21 mouse cellular contexts compared by ENCODE assay signal in the genomic region with DNA sequence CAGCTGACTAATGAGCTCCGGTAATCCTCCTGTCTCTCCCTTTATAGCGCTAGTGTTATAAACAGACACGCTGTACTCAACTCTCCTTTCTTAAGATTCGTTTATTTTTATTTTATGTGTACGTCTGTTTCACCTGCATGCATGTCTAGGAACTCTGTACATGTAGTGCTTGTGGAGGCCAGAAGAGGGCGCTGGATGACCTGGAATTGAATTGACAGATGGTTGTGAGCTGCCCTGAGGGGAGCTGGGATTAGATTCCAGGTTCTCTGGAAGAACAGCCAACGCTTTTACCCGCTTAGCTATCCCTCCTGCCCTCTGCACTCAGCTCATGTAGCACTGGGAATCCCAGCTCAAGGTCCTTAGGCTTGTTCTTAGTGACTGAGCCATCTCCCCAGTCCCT. TPM values are rescaled to one million over a fixed set of nuclear protein-coding genes. Genes with fewer than 3 reads are reported as not detected.
DNase-seq lines count a peak whose midpoint lies in the region; ATAC-seq and TF ChIP-seq lines count a peak whose summit lies in the region.
"Had no signal": no experiment of that assay in that cellular context is flagged by ENCODE, and none has a peak within 500 bp of the region (broad histone marks: within the 10 kb centered on the region; RNA-seq: fewer than 3 reads in every experiment).

No protein-coding gene starts in this region.

- TF ChIP-seq POLR2A in kidney, adult 2 months (IDR thresholded peaks at IDR 0.05; ENCODE audit: low read depth, low read length), result no peak
- TF ChIP-seq POLR2A in MEL (IDR thresholded peaks at IDR 0.05; ENCODE audit: control insufficient read depth in 1 of 2, insufficient read depth in 1 of 2, low read depth in 1 of 2, low read length in 2 of 2, poor library complexity in 1 of 2), result no peak

- no peak overlapping the region for H3K27ac ChIP-seq in kidney, adult 2 months (ENCODE audit: insufficient read depth, low read depth, low read length)
- H3K27ac ChIP-seq in kidney, embryonic 16.5 days (ENCODE audit: low read length), result no peak overlapping the region
- H3K27ac ChIP-seq in lung, postnatal 0 days (ENCODE audit: low read length), result no peak overlapping the region
- H3K27ac ChIP-seq in MEL (ENCODE audit: control insufficient read depth, low read depth, low read length), result no peak overlapping the region
- H3K27ac ChIP-seq: embryonic facial prominence, embryonic 12.5 days; forebrain, embryonic 13.5 days; kidney, embryonic 15.5 days; limb, embryonic 15.5 days; midbrain, embryonic 13.5 days had no signal

- no peaks in the 10 kb centered on the region for H3K36me3 ChIP-seq in kidney, adult 2 months (ENCODE audit: control insufficient read depth, insufficient read depth, low read length)
- no peaks in the 10 kb centered on the region for H3K36me3 ChIP-seq in kidney, embryonic 16.5 days (ENCODE audit: insufficient read depth, low read length)
- no peaks in the 10 kb centered on the region for H3K36me3 ChIP-seq in lung, postnatal 0 days (ENCODE audit: insufficient read depth, low read length)
- no peaks in the 10 kb centered on the region for H3K36me3 ChIP-seq in MEL (ENCODE audit: control insufficient read depth in 1 of 2, insufficient read depth in 2 of 2, low read length in 2 of 2)
- H3K36me3 ChIP-seq: embryonic facial prominence, embryonic 12.5 days; kidney, embryonic 15.5 days; limb, embryonic 15.5 days; midbrain, embryonic 13.5 days had no signal

- ATAC-seq in kidney, embryonic 16.5 days (ENCODE audit: low FRiP score, low TSS enrichment), result no peak
- no peak for ATAC-seq in lung, postnatal 0 days
- ATAC-seq: forebrain, embryonic 13.5 days; midbrain, embryonic 13.5 days had no signal

- DNase-seq in kidney, adult 2 months, result no peak
- no peak for DNase-seq in lung, postnatal 0 days (ENCODE audit: low spot score)
- DNase-seq in lung, postnatal 36 days, result no peak
- peak; percentile 8 for DNase-seq in MEL (ENCODE audit: low read depth, low spot score)
- no peak for DNase-seq in embryo, embryonic 10 days (ENCODE audit: low spot score)
- DNase-seq in retina, postnatal 1 day, result no peak
- DNase-seq: adrenal gland, adult 2 months; cerebellum, adult 9-10 months; heart, postnatal 10 days; thymus, adult 2 months had no signal

- no peak overlapping the region for H3K9ac ChIP-seq in kidney, embryonic 16.5 days (replicated peaks; ENCODE audit: low read length)
- H3K9ac ChIP-seq in lung, postnatal 0 days (replicated peaks; ENCODE audit: low read depth), result no peak overlapping the region
- no peak overlapping the region for H3K9ac ChIP-seq in MEL (ENCODE audit: control insufficient read depth, low read depth, low read length, poor library complexity, severe bottlenecking)
- H3K9ac ChIP-seq: embryonic facial prominence, embryonic 12.5 days; forebrain, embryonic 13.5 days; kidney, embryonic 15.5 days; limb, embryonic 15.5 days; midbrain, embryonic 13.5 days had no signal

- no peak for TF ChIP-seq EP300 in lung, postnatal 0 days (IDR thresholded peaks at IDR 0.05)
- no peak for TF ChIP-seq EP300 in MEL (IDR thresholded peaks at IDR 0.05; ENCODE audit: low read depth in 1 of 2, low read length in 2 of 2)

- no peaks in the 10 kb centered on the region for H3K79me2 ChIP-seq in MEL (ENCODE audit: control insufficient read depth, insufficient read depth, low read length, poor library complexity)

- H3K4me2 ChIP-seq in kidney, embryonic 16.5 days (replicated peaks; ENCODE audit: low read depth, low read length), result no peak overlapping the region
- H3K4me2 ChIP-seq in lung, postnatal 0 days (replicated peaks; ENCODE audit: low read depth, low read length), result no peak overlapping the region
- H3K4me2 ChIP-seq: embryonic facial prominence, embryonic 12.5 days; forebrain, embryonic 13.5 days; heart, embryonic 11.5 days; kidney, embryonic 15.5 days; limb, embryonic 15.5 days; midbrain, embryonic 13.5 days had no signal

- peaks cover 5% of the 10 kb centered on the region for H3K9me3 ChIP-seq in kidney, embryonic 16.5 days (ENCODE audit: low read length)
- H3K9me3 ChIP-seq in lung, postnatal 0 days (ENCODE audit: low read length), result no peaks in the 10 kb centered on the region
- no peaks in the 10 kb centered on the region for H3K9me3 ChIP-seq in MEL (replicated peaks; ENCODE audit: insufficient read depth, low read length)
- H3K9me3 ChIP-seq: embryonic facial prominence, embryonic 12.5 days; kidney, embryonic 15.5 days; limb, embryonic 15.5 days; midbrain, embryonic 13.5 days had no signal

- 0 out of 2 replicates have a peak, but pooled peaks have one; percentile 8 for TF ChIP-seq CTCF in kidney, adult 2 months (conservative IDR thresholded peaks at IDR 0.05; ENCODE audit: insufficient read depth, insufficient read length, low read depth, low read length)
- TF ChIP-seq CTCF in lung, postnatal 0 days (IDR thresholded peaks at IDR 0.05), result peak; percentile 17; the same call in 1 of the 2 replicates
- TF ChIP-seq CTCF in MEL (IDR thresholded peaks at IDR 0.05 in 2 of 3, conservative IDR thresholded peaks at IDR 0.05 in 1 of 3; ENCODE audit: control insufficient read depth in 1 of 3, insufficient read depth in 1 of 3, low read depth in 2 of 3, low read length in 3 of 3, poor library complexity in 1 of 3, severe bottlenecking in 1 of 3), result peak in 2 of 3 experiments; percentile 21 to 30; a peak in 4 of 6 replicates

- TF ChIP-seq RAD21 in MEL (IDR thresholded peaks at IDR 0.05; ENCODE audit: low read depth, low read length), result peak; percentile 25

- no peaks in the 10 kb centered on the region for H3K27me3 ChIP-seq in kidney, adult 2 months (replicated peaks; ENCODE audit: control insufficient read depth, insufficient read depth, low read length)
- H3K27me3 ChIP-seq in kidney, embryonic 16.5 days (ENCODE audit: insufficient read depth, low read length), result no peaks in the 10 kb centered on the region
- no peaks in the 10 kb centered on the region for H3K27me3 ChIP-seq in lung, postnatal 0 days (replicated peaks; ENCODE audit: insufficient read depth, low read length)
- H3K27me3 ChIP-seq in MEL (ENCODE audit: control insufficient read depth in 1 of 2, insufficient read depth in 2 of 2, low read length in 2 of 2), result no peaks in the 10 kb centered on the region; a peak in 1 of 4 replicates
- H3K27me3 ChIP-seq: embryonic facial prominence, embryonic 12.5 days; forebrain, embryonic 13.5 days; kidney, embryonic 15.5 days; limb, embryonic 15.5 days; midbrain, embryonic 13.5 days had no signal

- H3K4me1 ChIP-seq in kidney, adult 2 months (ENCODE audit: control insufficient read depth, insufficient read depth, low read length), result no peaks in the 10 kb centered on the region
- H3K4me1 ChIP-seq in kidney, embryonic 16.5 days (ENCODE audit: insufficient read depth, low read length), result no peaks in the 10 kb centered on the region
- no peaks in the 10 kb centered on the region for H3K4me1 ChIP-seq in lung, postnatal 0 days (ENCODE audit: insufficient read depth, low read depth, low read length)
- no peaks in the 10 kb centered on the region for H3K4me1 ChIP-seq in MEL (ENCODE audit: control insufficient read depth in 1 of 2, insufficient read depth in 2 of 2, low read length in 2 of 2)
- H3K4me1 ChIP-seq: embryonic facial prominence, embryonic 12.5 days; forebrain, embryonic 13.5 days; kidney, embryonic 15.5 days; limb, embryonic 15.5 days; midbrain, embryonic 13.5 days had no signal

- no peak overlapping the region for H3K4me3 ChIP-seq in kidney, adult 2 months (ENCODE audit: insufficient read depth, low read depth, low read length)
- no peak overlapping the region for H3K4me3 ChIP-seq in kidney, embryonic 16.5 days (ENCODE audit: low read length)
- H3K4me3 ChIP-seq in lung, postnatal 0 days (ENCODE audit: low read depth, low read length), result no peak overlapping the region
- no peak overlapping the region for H3K4me3 ChIP-seq in MEL (ENCODE audit: control insufficient read depth in 1 of 2, insufficient read depth in 1 of 2, low read depth in 2 of 2, low read length in 2 of 2)
- H3K4me3 ChIP-seq: embryonic facial prominence, embryonic 12.5 days; erythroblast, embryonic 14.5 days; forebrain, embryonic 13.5 days; kidney, embryonic 15.5 days; limb, embryonic 15.5 days; midbrain, embryonic 13.5 days; myocyte had no signal

- 80% methylated on average over 8 of the region's 8 CpGs for WGBS in kidney, adult 2 months
- 83% methylated on average over 8 of the region's 8 CpGs for WGBS in kidney, embryonic 16.5 days
- WGBS in lung, postnatal 0 days, result 78% methylated on average over 8 of the region's 8 CpGs

TF ChIP-seq in MEL, 35 proteins besides CTCF, POLR2A, EP300 and RAD21:
- TF ChIP-seq ZMIZ1 (IDR thresholded peaks at IDR 0.05; ENCODE audit: low read depth, low read length) (no peak), MYB (IDR thresholded peaks at IDR 0.05; ENCODE audit: low read depth, low read length) (no peak), SIN3A (IDR thresholded peaks at IDR 0.05; ENCODE audit: low read length) (no peak), ZC3H11A (IDR thresholded peaks at IDR 0.05; ENCODE audit: low read depth, low read length) (peak; percentile 33), SMC3 (IDR thresholded peaks at IDR 0.05; ENCODE audit: low read depth, low read length) (peak; percentile 35), TAL1 (IDR thresholded peaks at IDR 0.05; ENCODE audit: low read length) (no peak), POLR2AphosphoS2 (IDR thresholded peaks at IDR 0.05; ENCODE audit: low read length) (no peak)

RNA-seq across cellular contexts. Expression of a gene that starts 42.2 kb away (rescaled TPM):
- polyA plus RNA-seq in kidney, adult 2 months (2012; rRNA removed), result 37.1 and 42.9 TPM in 2 replicates
- polyA plus RNA-seq in kidney, embryonic 16.5 days (2015; fragmentation: Nextera tagmentation; extraction: Ambion mirVana), result 42.8 TPM in 2 replicates
- polyA plus RNA-seq in lung, postnatal 0 days (2015; fragmentation: Nextera tagmentation; extraction: Ambion mirVana), result 39.2 and 39.6 TPM in 2 replicates
- total RNA-seq in MEL (2012; rRNA removed), result 11.7 and 11.9 TPM in 2 replicates
- polyA plus RNA-seq in MEL (2012; ENCODE audit: insufficient read depth in 1 of 2, insufficient read length in 2 of 2, low read depth in 1 of 2, low replicate concordance in 2 of 2, missing spikeins in 1 of 2), result 10 to 100 TPM in 1 of 2 experiments, not detected in 1; 17.4 TPM

RNA-seq across cellular contexts. Expression of a gene that starts 47.7 kb away (rescaled TPM):
- 0.61 and 0.62 TPM in 2 replicates for polyA plus RNA-seq in kidney, adult 2 months (2012; rRNA removed)
- 0.96 and 1.2 TPM in 2 replicates for polyA plus RNA-seq in kidney, embryonic 16.5 days (2015; fragmentation: Nextera tagmentation; extraction: Ambion mirVana)
- polyA plus RNA-seq in lung, postnatal 0 days (2015; fragmentation: Nextera tagmentation; extraction: Ambion mirVana), result 0.69 TPM in 2 replicates
- 0.12 TPM in 1 of 2 replicates, not detected in the other for total RNA-seq in MEL (2012; rRNA removed)
- polyA plus RNA-seq in MEL (2012; ENCODE audit: insufficient read depth in 1 of 2, insufficient read length in 2 of 2, low read depth in 1 of 2, low replicate concordance in 2 of 2, missing spikeins in 1 of 2), result under 1 TPM in 1 of 2 experiments, not detected in 1; 0.22 TPM
- total RNA-seq: megakaryocyte, adult 5-6 weeks had no signal
- polyA plus RNA-seq: C2C12; erythroblast, embryonic 14.5 days; heart, embryonic 11.5 days; myocyte had no signal
